Mouse (Mus musculus) T-cell, adult 2 months (primary cell): ENCODE data around the gene Tmod2.

Source experiments
- DNase-seq: peaks from one replicate; pipeline ENCODE4 v3.0.0; 2022; ENCODE audit warnings: low spot score

Gene Tmod2

GRCm38 (mm10) chr9:75600166-75600934, 10.8 kb downstream of the Tmod2 start:
- DNase-seq, result no peak

- no peak for DNase-seq
These were observed 11.8 kb downstream of the Tmod2 start for GRCm38 (mm10) chr9:75599191-75599841.

GRCm38 (mm10) chr9:75597596-75597995, 13.5 kb downstream of the Tmod2 start:
- no peak for DNase-seq

- DNase-seq, result no peak
These were observed 14.1 kb downstream of the Tmod2 start for GRCm38 (mm10) chr9:75597036-75597435.

GRCm38 (mm10) chr9:75593481-75593880, 17.6 kb downstream of the Tmod2 start:
- DNase-seq, result no peak

GRCm38 (mm10) chr9:75589850-75590790, 21.0 kb downstream of the Tmod2 start:
- no peak for DNase-seq

GRCm38 (mm10) chr9:75581694-75582350, 29.3 kb downstream of the Tmod2 start:
- DNase-seq, result peak; percentile 26

GRCm38 (mm10) chr9:75579321-75579720, 31.8 kb downstream of the Tmod2 start:
- DNase-seq, result no peak

- no peak for DNase-seq
These were observed 39.8 kb downstream of the Tmod2 start for GRCm38 (mm10) chr9:75571036-75571942.

- DNase-seq, result no peak
These were observed 42.7 kb downstream of the Tmod2 start for GRCm38 (mm10) chr9:75568399-75568798.

DNA sequence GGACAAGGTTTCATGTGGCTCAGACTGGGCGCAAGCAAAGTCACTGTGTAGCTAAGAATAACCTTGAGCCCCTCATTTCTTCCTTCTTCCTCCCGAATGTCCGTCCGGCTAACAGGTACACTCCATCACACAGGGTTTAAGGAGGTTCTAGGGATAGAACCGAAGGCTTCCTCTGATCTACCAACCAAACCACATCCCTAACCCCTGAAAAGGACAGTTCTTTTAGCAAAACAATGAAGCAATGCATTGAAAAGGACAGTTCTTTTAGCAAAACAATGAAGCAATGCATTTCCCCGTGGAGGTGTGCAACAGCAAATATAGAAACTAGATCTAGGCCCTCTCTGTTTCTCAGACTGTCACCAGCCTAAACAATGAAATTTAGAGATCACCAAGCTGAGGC, 46.2 kb downstream of the Tmod2 start:
- no peak for DNase-seq

DNA sequence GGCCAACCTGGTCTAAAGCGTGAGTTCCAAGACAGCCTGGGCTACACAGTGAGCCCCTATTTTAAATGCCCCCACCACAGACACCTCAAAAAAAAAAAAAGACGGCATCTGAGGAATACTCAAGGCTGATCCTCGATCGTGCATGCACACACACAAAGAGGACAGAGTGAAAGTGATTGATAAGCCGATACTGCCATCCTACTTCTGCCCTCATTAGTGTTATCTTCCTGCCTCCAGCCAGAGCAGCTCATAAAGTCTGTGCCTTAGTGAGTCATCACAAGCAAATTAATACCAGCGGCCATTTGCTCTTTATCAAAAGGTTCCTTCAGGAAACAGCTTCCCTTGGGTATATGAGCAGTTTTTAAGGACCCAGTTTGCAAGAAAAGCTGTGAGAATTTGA, 47.5 kb downstream of the Tmod2 start:
- no peak for DNase-seq

DNA sequence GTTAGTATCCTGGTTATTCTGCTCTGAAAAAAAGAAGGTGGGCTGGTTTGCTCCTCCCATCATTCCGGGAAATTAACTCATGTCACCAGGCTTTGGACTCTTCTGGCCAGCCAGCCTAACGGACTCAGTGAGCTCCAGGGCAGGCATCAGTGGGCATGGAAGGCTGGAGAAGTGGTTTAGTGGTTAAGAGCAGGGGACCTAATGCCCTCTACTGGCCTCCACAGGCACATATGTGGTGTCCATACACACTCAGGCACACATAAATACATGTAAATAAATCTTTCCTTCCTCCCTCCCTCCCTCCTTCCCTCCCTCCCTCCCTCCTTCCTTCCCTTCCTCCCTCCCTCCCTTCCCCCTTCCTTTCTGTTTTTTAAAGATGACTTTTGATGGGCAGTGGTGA, 47.9 kb downstream of the Tmod2 start:
- no peak for DNase-seq

DNA sequence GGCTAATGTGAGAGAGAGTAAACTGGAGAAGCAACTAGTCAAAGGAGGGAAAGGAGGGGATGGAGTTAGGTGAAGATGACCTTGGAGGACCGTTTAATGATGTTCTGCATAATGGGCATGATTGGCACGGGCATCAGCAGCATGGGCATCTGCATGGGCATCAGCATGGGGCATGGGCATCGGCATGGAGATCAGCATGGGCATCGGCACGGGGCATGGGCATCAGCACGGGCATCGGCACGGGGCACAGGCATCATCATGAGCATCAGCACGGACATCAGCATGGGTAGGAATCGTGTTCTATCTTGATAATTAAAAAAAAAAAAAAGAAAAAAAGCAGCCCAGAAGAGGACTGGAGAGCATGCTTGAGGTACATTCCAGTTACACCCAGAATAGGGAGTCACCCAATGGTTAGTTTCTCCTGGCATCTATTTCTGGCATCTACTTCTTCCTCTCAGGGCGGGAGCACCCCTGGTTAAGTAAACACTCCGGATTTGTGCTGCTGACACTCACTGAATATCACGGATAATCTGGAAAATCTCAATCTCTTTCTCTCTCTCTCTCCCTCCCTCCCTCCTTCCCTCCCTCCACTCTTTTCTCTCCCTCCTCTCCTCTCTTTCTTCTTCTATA, 50.0 kb downstream of the Tmod2 start:
- DNase-seq, result no peak

- no peak for DNase-seq
These were observed 50.8 kb downstream of the Tmod2 start for GRCm38 (mm10) chr9:75560353-75560752.

- DNase-seq, result peak; percentile 90
These were observed 51.6 kb downstream of the Tmod2 start, which contains the start of gene Tmod3 for GRCm38 (mm10) chr9:75559512-75560012. Gene Tmod3, minus strand, starts transcription at chr9:75559657.

- DNase-seq, result peak; percentile 68
These were observed 52.2 kb downstream of the Tmod2 start for GRCm38 (mm10) chr9:75558812-75559511.

GRCm38 (mm10) chr9:75558360-75558759, 52.8 kb downstream of the Tmod2 start:
- DNase-seq, result no peak

GRCm38 (mm10) chr9:75553719-75554118, 57.4 kb downstream of the Tmod2 start:
- DNase-seq, result no peak
